Mouse (Mus musculus): ENCODE results near the gene Serpine2.
A peak's percentile ranks its signal among the peaks of the same experiment; 100 is the strongest.

Gene Serpine2

GRCm38 (mm10) chr1:79861130-79861942, at the start of gene Serpine2:
TSS of gene Serpine2 (minus strand) at chr1:79861180.
- no peak for DNase-seq (ENCODE audit: low spot score in 2 of 2)

GRCm38 (mm10) chr1:79907811-79908210, 46.8 kb upstream of the Serpine2 start:
- DNase-seq (ENCODE audit: low spot score in 2 of 2) = no peak

GRCm38 (mm10) chr1:79905241-79905640, 44.3 kb upstream of the Serpine2 start:
- no peak for DNase-seq (ENCODE audit: low spot score in 2 of 2)

GRCm38 (mm10) chr1:79902901-79903300, 41.9 kb upstream of the Serpine2 start:
- no peak for DNase-seq (ENCODE audit: low spot score in 2 of 2)

GRCm38 (mm10) chr1:79882648-79883047, 21.7 kb upstream of the Serpine2 start:
- no peak for DNase-seq (ENCODE audit: low spot score in 2 of 2)

- no peak for DNase-seq (ENCODE audit: low spot score in 2 of 2)
Observed at GRCm38 (mm10) chr1:79874741-79875140, 13.8 kb upstream of the Serpine2 start.

- no peak for DNase-seq (ENCODE audit: low spot score in 2 of 2)
Observed at GRCm38 (mm10) chr1:79860411-79861039, 455 bp downstream of the Serpine2 start.

GRCm38 (mm10) chr1:79859975-79860374, 1.0 kb downstream of the Serpine2 start:
- no peak for DNase-seq (ENCODE audit: low spot score in 2 of 2)

- no peak for DNase-seq (ENCODE audit: low spot score in 2 of 2)
Observed at GRCm38 (mm10) chr1:79859026-79859425, 2.0 kb downstream of the Serpine2 start.

GRCm38 (mm10) chr1:79858389-79858994, 2.5 kb downstream of the Serpine2 start:
- DNase-seq (ENCODE audit: low spot score in 2 of 2) = peak; percentile 5 to 23

- no peak for DNase-seq (ENCODE audit: low spot score in 2 of 2)
Observed at GRCm38 (mm10) chr1:79857681-79858388, 3.1 kb downstream of the Serpine2 start.

GRCm38 (mm10) chr1:79856756-79857155, 4.2 kb downstream of the Serpine2 start:
- no peak for DNase-seq (ENCODE audit: low spot score in 2 of 2)

GRCm38 (mm10) chr1:79853527-79853926, 7.5 kb downstream of the Serpine2 start:
- DNase-seq (ENCODE audit: low spot score in 2 of 2) = no peak

GRCm38 (mm10) chr1:79850341-79850740, 10.6 kb downstream of the Serpine2 start:
- DNase-seq (ENCODE audit: low spot score in 2 of 2) = no peak

GRCm38 (mm10) chr1:79848663-79849062, 12.3 kb downstream of the Serpine2 start:
- DNase-seq (ENCODE audit: low spot score in 2 of 2) = no peak

GRCm38 (mm10) chr1:79846891-79847290, 14.1 kb downstream of the Serpine2 start:
- DNase-seq (ENCODE audit: low spot score in 2 of 2) = no peak

GRCm38 (mm10) chr1:79832719-79833404, 28.1 kb downstream of the Serpine2 start:
- no peak for DNase-seq (ENCODE audit: low spot score in 2 of 2)

GRCm38 (mm10) chr1:79823951-79824633, 36.9 kb downstream of the Serpine2 start:
- no peak for DNase-seq (ENCODE audit: low spot score in 2 of 2)

GRCm38 (mm10) chr1:79822806-79823525, 38.0 kb downstream of the Serpine2 start:
- DNase-seq (ENCODE audit: low spot score in 2 of 2) = no peak

GRCm38 (mm10) chr1:79819296-79819879, 41.6 kb downstream of the Serpine2 start:
- DNase-seq (ENCODE audit: low spot score in 2 of 2) = no peak

All from thymus, postnatal 10 days (tissue).